Mouse (Mus musculus): ENCODE results near the gene Pwwp2a. TPM values are rescaled to one million over a fixed set of nuclear protein-coding genes. Genes with fewer than 3 reads are reported as not detected.

Gene Pwwp2a
- polyA plus RNA-seq, 1 experiment from 2014 or later = 27.7 TPM

Other genes starting within 250 kb of the Pwwp2a start
- 62.9 and 66.3 TPM in 2 replicates for gene Slu7, start 248.3 kb upstream of the Pwwp2a start, polyA plus RNA-seq (2015; fragmentation: Nextera tagmentation; extraction: Ambion mirVana)
- gene C1qtnf2, start 207.7 kb upstream of the Pwwp2a start, polyA plus RNA-seq (2015; fragmentation: Nextera tagmentation; extraction: Ambion mirVana) = 19.9 and 20.1 TPM in 2 replicates
- 12.9 and 14.4 TPM in 2 replicates for gene Ccnjl, start 153.2 kb upstream of the Pwwp2a start, polyA plus RNA-seq (2015; fragmentation: Nextera tagmentation; extraction: Ambion mirVana)
- gene 4933415A04Rik, start 95.0 kb upstream of the Pwwp2a start, polyA plus RNA-seq (2015; fragmentation: Nextera tagmentation; extraction: Ambion mirVana) = 4.7 and 5.2 TPM in 2 replicates
- gene Fabp6, start 80.5 kb upstream of the Pwwp2a start, polyA plus RNA-seq (2015; fragmentation: Nextera tagmentation; extraction: Ambion mirVana) = not detected in 2 replicates
- gene Ttc1, start 66.0 kb downstream of the Pwwp2a start, polyA plus RNA-seq (2015; fragmentation: Nextera tagmentation; extraction: Ambion mirVana) = 77.2 and 80.4 TPM in 2 replicates
- gene Adra1b, start 219.2 kb downstream of the Pwwp2a start, polyA plus RNA-seq (2015; fragmentation: Nextera tagmentation; extraction: Ambion mirVana) = 1.1 and 1.5 TPM in 2 replicates